Mouse (Mus musculus): ENCODE measurements around the gene Tert.

DNA sequence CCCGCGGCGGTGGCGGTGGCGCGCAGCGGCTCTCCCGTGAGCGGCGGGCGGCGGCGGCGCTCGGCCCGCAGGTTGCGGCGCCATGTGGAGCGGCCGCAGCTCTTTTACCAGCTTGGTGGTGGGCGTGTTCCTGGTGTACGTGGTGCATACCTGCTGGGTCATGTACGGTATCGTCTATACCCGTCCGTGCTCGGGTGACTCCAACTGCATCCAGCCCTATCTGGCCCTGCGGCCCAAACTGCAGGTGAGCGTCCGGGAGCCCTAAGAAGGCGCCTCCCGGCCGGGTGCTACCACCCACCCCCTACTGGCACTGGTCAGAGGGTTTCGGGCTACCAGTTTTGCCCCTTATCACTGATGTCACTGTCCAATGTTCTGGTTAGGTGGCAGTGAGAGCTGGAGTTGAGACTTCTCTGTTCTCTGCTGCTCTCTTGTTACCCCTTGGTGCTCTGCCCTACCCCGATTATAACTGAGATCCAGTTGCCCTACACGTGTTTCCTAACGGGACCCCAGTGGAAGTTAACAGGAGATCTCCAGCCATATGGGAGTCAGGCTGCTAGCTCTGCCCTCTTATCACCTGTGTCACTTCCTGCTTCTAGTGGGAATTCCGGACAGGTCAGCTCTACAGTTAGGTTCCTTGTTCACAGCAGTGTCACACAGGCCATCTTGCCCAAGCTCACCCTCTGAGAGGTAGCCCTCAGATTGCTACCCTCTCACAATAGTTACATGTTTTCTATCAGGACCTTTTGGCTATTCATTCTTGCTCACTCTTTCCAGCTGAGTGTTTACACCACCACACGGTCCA, 22.4 kb upstream of the Tert start:
- TF ChIP-seq CTCF (IDR thresholded peaks at IDR 0.05; ENCODE audit: extremely low read depth, insufficient read depth, insufficient read length, insufficient replicate concordance) = no peak
- TF ChIP-seq POLR2A (IDR thresholded peaks at IDR 0.05; ENCODE audit: low read depth, low read length) = no peak

All from spleen, adult 2 months (tissue).